Mouse (Mus musculus) adrenal gland, adult 18-20 months (tissue): Measurements from ENCODE around the gene Plod1. TPM values are rescaled to one million over a fixed set of nuclear protein-coding genes. Genes with fewer than 3 reads are reported as not detected.

ENCODE experiments used
- DNase-seq, 2 experiments: peaks; one replicate each; pipeline ENCODE4 v3.0.0; 2021 to 2022; ENCODE audit warnings: low spot score in 2 of 2
- total RNA-seq, 2 experiments: library from RNA; stranded (reverse); gene quantifications; 1 replicate in 1 of 2; 2 replicates in 1 of 2; pipeline ENCODE4 v1.2.3; 2021

The Plod1 gene
- total RNA-seq, 2 experiments from 2014 or later, result 38.1 to 54.7 TPM

GRCm38 (mm10) chr4:147938148-147939096 is 1.9 kb upstream of the Plod1 start:
- DNase-seq, result no peak

GRCm38 (mm10) chr4:147937486-147937885 is 919 bp upstream of the Plod1 start:
- no peak for DNase-seq

GRCm38 (mm10) chr4:147937021-147937420 is 454 bp upstream of the Plod1 start:
- no peak for DNase-seq

DNA sequence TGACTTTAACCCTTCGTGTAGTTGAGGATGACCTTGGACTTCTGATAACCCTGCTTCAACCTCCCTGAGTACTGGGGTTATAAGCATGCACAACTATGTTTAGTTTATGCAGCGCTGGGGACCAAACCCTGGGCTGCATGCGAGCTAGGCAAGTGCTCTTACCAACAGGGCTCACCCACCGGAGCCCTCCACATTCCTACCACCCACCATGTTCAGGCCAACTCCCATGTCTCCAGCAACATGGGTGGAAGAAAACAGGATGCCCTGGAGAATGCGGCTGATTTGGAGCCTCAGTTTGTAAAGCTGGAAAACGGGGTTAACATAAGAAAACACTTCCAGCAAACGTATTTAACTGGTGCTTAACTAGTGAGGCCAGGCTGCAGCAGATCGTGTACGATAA is 663 bp downstream of the Plod1 start:
- DNase-seq, result no peak

- DNase-seq, result no peak
These were observed 2.0 kb downstream of the Plod1 start for GRCm38 (mm10) chr4:147934611-147935010.

- DNase-seq, result no peak
These were observed 2.4 kb downstream of the Plod1 start for GRCm38 (mm10) chr4:147934134-147934533.

GRCm38 (mm10) chr4:147930946-147931345 is 5.6 kb downstream of the Plod1 start:
- DNase-seq, result no peak

- DNase-seq, result no peak
These were observed 8.0 kb downstream of the Plod1 start for GRCm38 (mm10) chr4:147928540-147928939.

DNA sequence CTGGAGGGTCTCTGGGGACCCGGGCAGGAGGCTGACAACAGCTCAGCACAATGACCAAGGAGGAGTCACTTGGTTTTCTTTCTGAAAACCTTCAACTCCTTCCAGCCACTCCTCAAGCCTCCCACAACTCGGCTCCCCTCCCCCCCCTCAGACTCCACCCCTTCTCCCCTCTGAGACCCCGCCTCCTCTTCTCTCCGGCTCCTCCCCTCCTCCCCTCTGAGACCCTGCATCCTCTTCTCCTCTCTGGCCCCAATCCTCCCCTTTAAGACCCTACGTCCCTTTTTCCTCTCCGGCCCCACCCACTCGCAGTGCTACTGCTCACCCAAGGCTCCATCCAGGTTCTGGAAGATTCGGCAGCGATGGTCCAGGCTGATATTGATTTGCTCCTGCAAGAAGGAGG is 8.4 kb downstream of the Plod1 start:
- no peak for DNase-seq

GRCm38 (mm10) chr4:147927705-147928104 is 8.9 kb downstream of the Plod1 start:
- DNase-seq, result no peak

GRCm38 (mm10) chr4:147922341-147922740 is 14.2 kb downstream of the Plod1 start:
- DNase-seq, result no peak

- DNase-seq, result no peak
These were observed 15.6 kb downstream of the Plod1 start for GRCm38 (mm10) chr4:147920973-147921372.

DNA sequence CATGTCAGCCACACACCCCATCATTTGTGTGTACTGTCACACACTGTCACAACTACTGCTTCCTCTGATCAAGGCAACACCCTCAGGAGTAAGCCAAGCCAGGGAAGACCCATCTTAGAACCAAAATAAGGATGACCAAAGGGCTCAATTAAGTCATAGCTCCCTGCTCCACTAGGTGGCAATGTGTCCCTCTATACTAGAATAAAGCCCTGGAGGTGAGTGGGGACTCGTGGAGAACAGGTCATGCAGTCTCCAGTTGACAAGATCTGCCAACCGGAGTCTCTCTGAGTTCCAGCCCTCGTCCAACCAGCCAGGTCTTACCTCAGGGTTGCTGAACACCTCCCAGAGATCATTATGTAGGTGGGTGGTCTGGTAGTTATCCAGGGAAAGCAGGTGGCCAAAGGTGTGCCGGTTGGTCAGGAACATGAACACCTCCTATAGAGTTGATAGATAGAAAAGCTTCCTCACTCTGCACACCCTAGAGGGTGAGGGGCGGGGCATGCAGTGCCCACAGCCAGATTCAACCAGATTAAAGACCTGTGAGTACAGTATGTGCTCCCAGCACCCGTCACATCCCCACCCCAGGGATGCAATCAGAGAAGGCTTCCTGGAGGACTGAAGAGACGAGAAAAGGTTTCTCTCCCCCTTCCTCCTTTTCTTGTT is 18.0 kb downstream of the Plod1 start:
- DNase-seq, result peak; percentile 31 to 41

GRCm38 (mm10) chr4:147909486-147909885 is 27.1 kb downstream of the Plod1 start:
- DNase-seq, result no peak

GRCm38 (mm10) chr4:147906230-147906629 is 30.3 kb downstream of the Plod1 start:
- DNase-seq, result peak in 1 of 2 experiments; percentile 18

- no peak for DNase-seq
These were observed 31.4 kb downstream of the Plod1 start for GRCm38 (mm10) chr4:147905090-147905659.

GRCm38 (mm10) chr4:147904313-147905089 is 32.1 kb downstream of the Plod1 start, which contains the start of gene Mfn2:
Mfn2 (minus strand) TSS chr4:147904704.
- peak; percentile 89 to 92 for DNase-seq

DNA sequence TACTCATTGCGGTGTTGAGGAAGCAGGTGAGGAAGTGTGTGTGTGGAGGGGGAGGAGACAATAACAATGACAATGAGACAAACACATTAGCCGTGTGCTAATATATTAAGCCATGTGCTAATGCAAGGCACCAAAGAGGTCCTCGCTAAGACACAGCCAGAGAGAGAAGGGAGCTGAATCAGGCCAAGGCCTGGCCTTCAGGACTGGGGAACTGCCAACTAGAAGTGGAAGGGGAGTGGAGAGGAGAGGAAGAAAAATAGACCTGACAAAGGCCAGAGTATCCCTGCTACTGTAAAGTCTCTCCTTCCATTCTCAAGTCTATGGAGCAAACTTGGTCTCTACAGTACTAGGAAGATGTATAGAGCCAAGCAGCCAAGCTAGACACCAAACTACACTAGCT is 33.0 kb downstream of the Plod1 start:
- no peak for DNase-seq

DNA sequence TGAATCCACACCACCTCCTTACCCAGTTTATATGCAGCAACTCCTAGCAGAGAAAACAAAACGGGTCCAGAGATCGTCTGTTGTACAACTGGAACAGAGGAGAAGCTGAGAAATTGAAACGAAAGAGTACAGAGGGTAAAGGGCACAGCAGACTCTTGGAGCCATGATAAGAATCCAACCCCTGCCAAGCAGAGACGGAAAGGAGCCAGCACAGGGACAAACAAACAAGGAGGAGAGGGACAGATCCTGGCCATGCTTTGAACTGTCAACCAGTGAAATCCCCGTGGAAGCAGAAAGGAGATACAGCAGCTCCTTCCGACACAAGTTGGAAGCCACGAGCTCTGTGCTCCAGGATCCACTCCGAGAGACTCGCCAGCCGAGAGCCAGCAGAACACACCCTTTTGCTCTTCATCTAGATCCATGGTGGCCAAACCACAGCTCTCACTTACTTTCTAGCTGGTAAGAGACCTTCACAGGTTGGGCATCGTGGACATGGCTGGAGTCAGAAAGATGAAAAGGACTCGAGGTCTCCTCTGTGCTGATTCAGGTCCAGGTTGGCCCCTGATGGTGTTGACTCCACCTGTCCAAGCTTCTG is 33.6 kb downstream of the Plod1 start:
- no peak for DNase-seq

GRCm38 (mm10) chr4:147900452-147900851 is 36.1 kb downstream of the Plod1 start:
- no peak for DNase-seq

DNA sequence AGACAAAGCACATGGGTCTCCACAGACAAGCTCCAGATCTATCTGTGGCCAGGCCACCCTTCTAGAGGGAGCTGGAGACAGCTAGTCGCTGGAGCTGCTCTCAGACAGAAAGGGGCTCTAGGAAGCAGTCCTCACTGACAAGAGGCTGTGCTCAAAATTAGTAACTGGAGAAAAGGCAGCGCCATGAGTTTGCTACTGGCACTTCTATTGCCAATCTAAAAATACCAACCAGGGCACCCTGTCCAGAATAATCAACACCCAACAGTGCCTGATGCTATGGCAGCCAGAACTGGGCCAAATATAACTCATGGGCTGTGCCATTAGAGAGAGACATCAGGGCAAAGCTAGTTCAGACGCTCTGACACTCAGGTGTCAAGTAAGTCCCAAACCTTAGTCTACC is 39.2 kb downstream of the Plod1 start:
- no peak for DNase-seq
